Mouse (Mus musculus) embryonic facial prominence, embryonic 14.5 days (tissue): ENCODE measurements at regions not wholly inside any gene's neighbourhood (a gene's known extent, or its start where the extent isn't known, plus 50 kb on each side); places are given as distances from the start of the nearest gene placed in this dataset.
"Not testable (repeated sequence)": the region's sequence is repeated elsewhere in the genome, so short reads cannot be mapped to it uniquely, and the experiment has no call there.

Experiments used
- ATAC-seq: fragments of 200-750 bp; cut with Nextera tagmentation; 2 replicates; pipeline ENCODE4 v1.8.0; 2017; ENCODE audit warnings: low read depth, moderate number of reproducible peaks, moderate TSS enrichment
- DNase-seq: peaks from one replicate; pipeline ENCODE4 v3.0.0-alpha.2; 2015; ENCODE audit warnings: low spot score
- H3K27ac ChIP-seq: fragments of 300-500 bp; sonication (generic); replicated peaks from 2 replicates; pipeline ENCODE4 v1.5.1; 2014; ENCODE audit warnings: low read depth, mild to moderate bottlenecking, low read length, moderate library complexity
- H3K27me3 ChIP-seq: fragments of 300-500 bp; sonication (generic); replicated peaks from 2 replicates; pipeline ENCODE4 v1.6.1; 2014; ENCODE audit warnings: low read length; ENCODE audit not compliant: control insufficient read depth, insufficient read depth
- H3K36me3 ChIP-seq: fragments of 300-500 bp; sonication (generic); 2 replicates; pipeline ENCODE4 v1.6.1; 2014; ENCODE audit warnings: low read length, mixed read lengths; ENCODE audit not compliant: control insufficient read depth, insufficient read depth
- H3K4me1 ChIP-seq: fragments of 300-500 bp; sonication (generic); 2 replicates; pipeline ENCODE4 v1.6.1; 2014; ENCODE audit warnings: antibody characterized with exemption, low read length; ENCODE audit not compliant: control insufficient read depth, insufficient read depth
- H3K4me2 ChIP-seq: fragments of 300-500 bp; sonication (generic); 2 replicates; pipeline ENCODE4 v1.6.1; 2014; ENCODE audit warnings: low read depth, mild to moderate bottlenecking, low read length, moderate library complexity, mixed read lengths
- H3K4me3 ChIP-seq: fragments of 300-500 bp; sonication (generic); 2 replicates; pipeline ENCODE4 v1.5.1; 2014; ENCODE audit warnings: low read depth, mild to moderate bottlenecking, low read length
- H3K9ac ChIP-seq: fragments of 300-500 bp; sonication (generic); 2 replicates; pipeline ENCODE4 v1.6.1; 2014; ENCODE audit warnings: low read depth, mild to moderate bottlenecking, low read length, moderate library complexity, mixed read lengths
- H3K9me3 ChIP-seq: fragments of 300-500 bp; sonication (generic); 2 replicates; pipeline ENCODE4 v1.6.1; 2016; ENCODE audit warnings: low read length; ENCODE audit not compliant: control insufficient read depth
- WGBS: fragments of 180-500 bp; shearing (Covaris S2); extraction: QIAGEN DNeasy Blood & Tissue Kit; methylation state at CpG from one replicate; pipeline ENCODE4 v1.1.7; 2014; 5-methylcytosine and 5-hydroxymethylcytosine counted together

DNA sequence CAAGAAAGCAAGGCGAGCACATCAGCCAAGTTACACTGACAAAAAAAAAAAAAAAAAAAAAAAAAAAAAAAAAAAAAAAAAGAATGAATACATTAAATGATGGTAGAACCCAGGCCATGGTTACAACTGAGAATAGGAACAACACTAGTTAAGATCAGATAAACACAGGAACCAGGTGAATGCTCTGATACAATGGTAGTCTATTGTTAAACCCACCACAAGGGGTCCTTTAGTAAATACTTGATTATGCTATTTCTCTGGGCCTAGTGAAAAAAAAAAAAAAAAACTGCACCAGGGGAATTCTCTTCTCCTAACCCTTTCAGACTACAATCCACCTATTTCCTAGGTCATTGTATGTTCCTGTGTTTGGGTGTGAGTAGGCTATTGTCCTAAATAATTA, 2289.7 kb downstream of the Cntnap5b start:
- Histone ChIP-seq H3K27ac (no peak overlapping the region), H3K9me3 (no peaks in the 10 kb centered on the region), H3K4me3 (no peak overlapping the region), H3K9ac (no peak overlapping the region), H3K4me1 (no peaks in the 10 kb centered on the region), H3K4me2 (no peak overlapping the region), H3K36me3 (no peaks in the 10 kb centered on the region), H3K27me3 (no peaks in the 10 kb centered on the region)
- ATAC-seq = no peak
- 82% methylated on average over 1 of the region's 1 CpGs for WGBS
- DNase-seq = no peak

DNA sequence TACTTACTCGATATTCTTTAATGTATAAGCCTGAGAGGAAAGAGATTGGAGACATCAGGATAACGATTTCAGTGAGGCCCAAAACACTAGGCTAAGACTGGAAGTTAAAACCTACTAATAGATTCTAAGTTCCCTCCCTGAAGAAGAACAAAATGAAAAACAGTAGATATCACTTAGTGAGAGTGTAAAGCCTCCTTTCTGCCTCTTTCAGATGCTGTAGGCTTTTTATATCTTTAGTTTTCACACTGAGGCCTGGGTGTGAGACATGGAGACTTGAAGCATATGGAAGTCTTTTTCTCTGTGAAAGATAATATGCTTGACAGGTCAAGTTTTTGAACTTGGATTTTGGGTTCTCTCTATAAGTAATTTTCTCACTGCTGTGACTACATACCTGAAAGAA, 2333.1 kb downstream of the Cntnap5b start:
- Histone ChIP-seq H3K4me1 (no peaks in the 10 kb centered on the region), H3K36me3 (no peaks in the 10 kb centered on the region), H3K27ac (no peak overlapping the region), H3K4me2 (no peak overlapping the region), H3K9me3 (no peaks in the 10 kb centered on the region), H3K4me3 (no peak overlapping the region), H3K27me3 (no peaks in the 10 kb centered on the region), H3K9ac (no peak overlapping the region)
- ATAC-seq (no peak), DNase-seq (no peak)
- WGBS = 82% methylated on average over 2 of the region's 2 CpGs

DNA sequence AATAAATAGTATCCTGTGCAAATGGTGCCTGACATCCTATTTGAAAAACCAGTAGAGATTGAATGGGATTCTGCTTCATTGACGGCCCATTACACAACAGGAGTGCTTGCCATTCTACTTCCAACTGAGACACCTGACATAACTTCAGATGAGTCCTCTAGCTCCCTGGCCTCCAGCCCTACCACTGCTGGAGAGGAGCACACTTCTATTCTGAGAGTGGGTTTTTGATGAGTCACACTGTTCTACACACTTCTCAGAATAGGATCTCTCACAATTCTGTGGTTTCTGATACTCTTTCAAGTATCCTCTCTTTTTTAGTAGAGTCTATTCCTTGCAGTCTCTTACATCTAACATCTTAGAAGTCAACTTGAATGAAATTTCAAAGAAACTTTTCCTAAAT, 2366.5 kb downstream of the Cntnap5b start:
- Histone ChIP-seq H3K27me3 (no peaks in the 10 kb centered on the region), H3K27ac (no peak overlapping the region), H3K9me3 (no peaks in the 10 kb centered on the region), H3K4me1 (no peaks in the 10 kb centered on the region), H3K4me2 (no peak overlapping the region), H3K4me3 (no peak overlapping the region), H3K36me3 (no peaks in the 10 kb centered on the region), H3K9ac (no peak overlapping the region)
- WGBS = 85% methylated on average over 1 of the region's 1 CpGs
- DNase-seq (no peak), ATAC-seq (no peak)

DNA sequence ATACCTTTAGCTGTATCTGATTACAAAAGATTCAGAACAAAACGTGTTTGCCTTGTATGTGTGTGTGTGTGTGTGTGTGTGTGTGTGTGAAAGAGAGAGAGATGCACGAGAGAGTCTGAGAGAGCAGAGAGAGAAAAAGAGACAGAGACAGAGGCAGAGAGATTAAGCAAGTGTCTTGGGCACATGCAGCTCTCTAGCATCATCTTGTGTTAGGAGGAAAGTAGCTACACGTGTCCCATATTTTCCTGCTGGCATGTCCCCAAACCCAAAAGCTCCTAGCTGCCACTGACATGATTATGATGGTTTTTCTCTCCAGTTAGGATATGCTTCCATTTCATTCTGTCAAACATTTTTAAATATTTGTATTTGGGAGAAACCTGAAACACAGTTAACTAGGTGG, 2373.8 kb downstream of the Cntnap5b start:
- H3K9ac ChIP-seq = no peak overlapping the region
- ATAC-seq (no peak), DNase-seq (peak; percentile 10)
- no peaks in the 10 kb centered on the region for H3K36me3 ChIP-seq
- H3K27me3 ChIP-seq = no peaks in the 10 kb centered on the region
- WGBS = 66% methylated on average over 3 of the region's 3 CpGs
- H3K9me3 ChIP-seq = no peaks in the 10 kb centered on the region
- H3K4me3 ChIP-seq = no peak overlapping the region
- no peaks in the 10 kb centered on the region for H3K4me1 ChIP-seq
- H3K4me2 ChIP-seq = no peak overlapping the region
- no peak overlapping the region for H3K27ac ChIP-seq

DNA sequence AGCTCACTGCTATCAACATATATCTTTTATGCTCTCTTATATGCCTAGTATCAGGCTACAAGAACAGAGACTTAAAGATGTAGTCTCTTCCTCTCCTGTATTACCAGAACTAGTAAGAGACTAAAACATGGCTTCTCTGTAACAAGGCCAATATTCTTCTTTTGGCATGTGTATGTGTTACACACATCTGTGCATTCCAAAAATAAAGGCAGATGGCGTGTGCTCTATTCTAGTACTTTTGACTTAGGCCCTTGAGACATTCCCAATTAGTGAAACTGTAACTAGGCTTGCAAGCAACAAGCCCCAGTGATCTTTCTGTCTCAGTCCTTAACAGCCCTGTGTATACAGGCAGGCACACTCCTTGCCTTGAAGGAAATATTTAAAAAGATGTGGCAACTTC, 2394.1 kb downstream of the Cntnap5b start:
- Histone ChIP-seq H3K4me1 (no peaks in the 10 kb centered on the region), H3K4me2 (no peak overlapping the region), H3K36me3 (no peaks in the 10 kb centered on the region), H3K4me3 (no peak overlapping the region), H3K27ac (no peak overlapping the region), H3K9ac (no peak overlapping the region), H3K27me3 (no peaks in the 10 kb centered on the region), H3K9me3 (no peaks in the 10 kb centered on the region)
- WGBS = 78% methylated on average over 1 of the region's 1 CpGs
- DNase-seq (no peak), ATAC-seq (no peak)

DNA sequence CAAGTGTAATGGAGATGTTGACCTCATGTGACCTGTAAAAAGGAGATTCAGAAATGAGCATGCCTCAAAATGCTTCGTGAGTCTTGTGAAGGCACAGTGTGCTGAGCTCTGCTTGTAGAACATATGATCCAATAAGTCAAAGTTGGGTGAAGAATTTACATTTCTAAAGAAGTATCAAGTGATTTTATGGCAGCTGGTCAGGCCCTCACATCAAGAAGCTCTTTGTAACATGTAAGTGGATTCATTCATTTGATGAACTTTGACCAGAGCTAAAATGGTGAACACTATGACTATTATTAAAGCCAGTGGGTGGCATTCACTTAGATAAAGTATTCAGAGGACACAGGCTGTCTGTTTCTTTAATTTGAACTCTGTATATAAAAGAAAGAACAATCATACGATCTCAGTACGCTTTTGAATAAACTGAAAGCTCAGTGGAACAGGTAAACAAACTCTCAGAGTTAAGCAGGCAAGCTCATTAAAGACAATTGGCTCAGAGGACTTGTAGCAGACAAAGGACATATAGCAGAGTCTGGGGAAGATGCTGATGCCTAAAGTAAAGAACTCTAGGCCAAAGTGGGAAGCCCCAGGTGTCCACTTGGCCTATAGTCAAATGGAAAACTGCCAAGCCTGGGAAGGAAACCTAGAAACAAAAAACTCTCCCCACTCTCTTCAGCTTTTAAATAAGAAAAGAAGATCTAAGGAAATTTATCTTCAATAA, 2398.2 kb downstream of the Cntnap5b start:
- H3K9me3 ChIP-seq = no peaks in the 10 kb centered on the region
- no peaks in the 10 kb centered on the region for H3K36me3 ChIP-seq
- no peak overlapping the region for H3K4me2 ChIP-seq
- DNase-seq (peak; percentile 8), ATAC-seq (no peak)
- H3K4me3 ChIP-seq = no peak overlapping the region
- no peak overlapping the region for H3K27ac ChIP-seq
- H3K4me1 ChIP-seq = no peaks in the 10 kb centered on the region
- 53% methylated on average over 3 of the region's 3 CpGs for WGBS
- no peak overlapping the region for H3K9ac ChIP-seq
- no peaks in the 10 kb centered on the region for H3K27me3 ChIP-seq

DNA sequence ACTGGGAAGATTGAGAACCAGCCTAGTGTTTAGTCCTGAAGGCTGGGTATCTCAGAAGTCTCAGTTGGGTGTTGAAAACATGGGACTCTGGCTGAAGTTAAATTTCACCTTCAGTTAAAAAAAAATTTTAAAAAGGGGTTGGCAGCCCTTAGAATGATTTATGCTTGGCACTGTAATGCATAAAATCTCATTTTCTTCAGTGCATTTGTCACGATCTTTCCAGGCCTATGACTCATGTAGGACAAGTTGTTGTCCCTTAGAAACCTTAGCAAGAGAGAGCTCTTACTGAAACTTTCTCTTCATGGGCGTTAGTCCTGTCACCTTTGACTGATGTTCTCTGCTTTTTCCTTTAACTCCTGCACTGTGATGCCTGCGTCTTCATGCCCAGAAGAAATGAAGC, 2413.4 kb downstream of the Cntnap5b start:
- H3K9ac ChIP-seq = no peak overlapping the region
- ATAC-seq (no peak), DNase-seq (no peak)
- no peak overlapping the region for H3K4me3 ChIP-seq
- no peak overlapping the region for H3K4me2 ChIP-seq
- no peak overlapping the region for H3K27ac ChIP-seq
- no peaks in the 10 kb centered on the region for H3K4me1 ChIP-seq
- no peaks in the 10 kb centered on the region for H3K36me3 ChIP-seq
- 53% methylated on average over 3 of the region's 3 CpGs for WGBS
- no peaks in the 10 kb centered on the region for H3K27me3 ChIP-seq
- no peaks in the 10 kb centered on the region for H3K9me3 ChIP-seq

DNA sequence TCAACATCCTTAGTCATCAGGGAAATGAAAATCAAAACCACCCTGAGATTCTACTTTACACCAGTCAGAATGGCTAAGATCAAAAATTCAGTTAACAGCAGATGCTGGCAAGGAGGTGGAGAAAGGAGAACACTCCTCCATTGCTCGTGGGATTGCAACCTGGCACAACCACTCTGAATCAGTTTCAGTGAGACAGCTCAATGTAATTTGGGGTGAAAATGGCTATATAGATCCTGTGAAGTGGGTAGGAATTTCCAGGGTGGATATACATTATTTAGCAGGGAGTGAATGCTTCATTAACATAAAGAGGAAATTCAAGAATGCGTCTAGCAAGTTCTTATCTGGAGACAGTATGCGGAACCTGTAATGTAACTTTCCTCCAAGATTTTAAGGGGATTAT, 2462.9 kb downstream of the Cntnap5b start:
- Histone ChIP-seq H3K27ac (no peak overlapping the region), H3K4me2 (no peak overlapping the region), H3K9ac (no peak overlapping the region), H3K27me3 (no peaks in the 10 kb centered on the region), H3K4me3 (no peak overlapping the region), H3K36me3 (no peaks in the 10 kb centered on the region), H3K9me3 (no peaks in the 10 kb centered on the region), H3K4me1 (no peaks in the 10 kb centered on the region)
- DNase-seq (no peak), ATAC-seq (no peak)
- 78% methylated on average over 3 of the region's 3 CpGs for WGBS

DNA sequence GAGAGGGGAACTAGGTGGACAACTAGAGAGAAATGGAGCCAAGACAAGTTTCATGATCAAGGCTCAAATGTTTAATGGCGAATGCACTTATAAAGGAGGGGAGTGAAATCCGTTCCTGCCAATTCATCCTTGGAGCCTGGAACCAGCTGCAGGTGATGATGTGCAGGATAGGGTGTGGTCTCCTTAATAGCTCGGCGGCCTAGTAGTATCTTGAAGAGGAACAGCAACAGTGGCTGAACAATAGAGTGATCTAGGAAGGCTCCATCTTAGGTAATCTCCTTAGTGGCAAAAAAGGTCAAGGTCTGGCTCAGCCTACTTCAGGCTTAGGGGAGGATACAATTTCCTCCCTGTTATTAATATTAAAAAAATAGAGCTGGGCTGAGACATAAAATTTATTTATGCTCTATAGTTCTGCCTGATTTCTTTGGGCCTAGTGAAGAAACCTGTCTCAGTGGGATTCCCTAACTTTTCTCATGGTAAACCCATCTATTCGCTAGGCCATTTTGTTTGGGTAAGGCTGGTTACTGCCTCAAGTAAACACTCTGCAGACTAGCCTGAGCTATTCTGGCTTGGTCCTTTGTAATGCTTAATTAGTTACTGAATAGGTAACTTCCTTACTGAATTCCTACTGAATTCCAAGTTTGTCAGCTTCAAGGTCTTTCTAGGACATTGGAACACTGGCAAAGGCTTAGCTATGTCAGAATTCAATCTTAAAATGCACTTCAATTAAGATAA, 2490.7 kb downstream of the Cntnap5b start:
- 95% methylated on average over 5 of the region's 5 CpGs for WGBS
- not testable (repeated sequence) for ATAC-seq

More for the DNA sequence above, 2490.7 kb downstream of the Cntnap5b start:
- not testable (repeated sequence) for H3K36me3 ChIP-seq, H3K27me3 ChIP-seq, DNase-seq, H3K9ac ChIP-seq, H3K4me2 ChIP-seq, H3K27ac ChIP-seq, H3K4me3 ChIP-seq, H3K4me1 ChIP-seq
- peaks cover 13% of the 10 kb centered on the region; the same call in 1 of the 2 replicates for H3K9me3 ChIP-seq
